Mouse (Mus musculus): ENCODE data around the gene Bmper.

Bmper gene

DNA sequence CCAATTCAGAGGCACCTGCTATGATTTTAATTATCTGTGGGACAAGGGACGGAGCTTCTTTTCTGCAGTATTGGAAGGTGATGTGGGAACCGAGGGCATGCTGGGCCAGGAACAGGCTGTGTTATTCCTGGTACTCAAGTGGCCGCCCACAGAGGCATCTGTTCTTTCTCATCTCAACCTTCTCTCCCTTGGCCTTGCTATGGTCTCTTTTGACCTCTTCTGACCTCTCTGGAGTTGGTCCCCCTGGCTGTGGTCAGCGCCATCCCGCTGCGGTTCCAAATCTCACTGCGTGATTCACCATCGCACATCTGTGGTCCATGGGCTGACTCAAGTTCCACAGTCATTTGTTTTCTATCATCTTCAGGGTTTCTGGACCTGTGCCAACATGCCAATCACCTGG, 77.5 kb downstream of the Bmper start:
- no peak for DNase-seq (ENCODE audit: low read depth, low spot score)

DNA sequence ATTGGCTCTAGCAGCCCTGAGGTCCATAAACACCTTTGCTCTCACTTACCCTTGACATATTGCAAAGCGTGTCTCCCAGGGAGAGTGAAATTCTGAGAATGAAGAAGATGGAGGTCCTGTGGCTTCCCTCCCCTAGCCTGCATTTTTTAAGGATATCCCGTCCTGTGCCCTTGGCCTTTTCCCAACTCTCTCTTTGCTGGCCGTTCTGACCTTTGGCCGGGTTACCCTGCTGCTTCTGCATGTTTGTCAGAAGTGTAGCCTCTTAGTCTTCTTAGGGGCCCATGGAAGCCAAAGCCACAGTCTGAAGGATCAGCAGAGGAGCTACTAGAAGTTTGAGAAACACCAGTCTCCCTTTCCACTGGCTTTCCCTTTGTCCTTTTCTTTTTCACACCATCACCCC, 82.8 kb downstream of the Bmper start:
- DNase-seq (ENCODE audit: low read depth, low spot score): no peak

DNA sequence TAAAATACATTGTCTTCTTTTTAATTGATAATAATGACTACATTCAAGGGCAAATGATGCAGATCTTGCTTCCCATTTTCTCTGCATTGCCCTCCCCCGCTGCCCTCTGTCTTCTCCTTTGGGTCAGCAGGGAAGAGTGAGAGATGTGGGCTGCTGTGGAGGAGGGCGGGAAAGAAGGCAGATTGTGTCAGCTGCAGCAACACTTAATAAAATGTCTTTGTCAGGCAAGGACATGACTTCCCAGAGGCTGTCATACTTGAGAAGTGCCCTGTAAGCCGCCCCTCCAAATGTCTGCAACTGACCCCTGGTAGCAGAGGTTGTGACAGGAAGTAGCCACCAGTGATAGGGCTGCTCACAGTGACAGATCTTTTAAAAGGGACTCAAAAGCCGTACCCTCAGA, 83.3 kb downstream of the Bmper start:
- no peak for DNase-seq (ENCODE audit: low read depth, low spot score)

DNA sequence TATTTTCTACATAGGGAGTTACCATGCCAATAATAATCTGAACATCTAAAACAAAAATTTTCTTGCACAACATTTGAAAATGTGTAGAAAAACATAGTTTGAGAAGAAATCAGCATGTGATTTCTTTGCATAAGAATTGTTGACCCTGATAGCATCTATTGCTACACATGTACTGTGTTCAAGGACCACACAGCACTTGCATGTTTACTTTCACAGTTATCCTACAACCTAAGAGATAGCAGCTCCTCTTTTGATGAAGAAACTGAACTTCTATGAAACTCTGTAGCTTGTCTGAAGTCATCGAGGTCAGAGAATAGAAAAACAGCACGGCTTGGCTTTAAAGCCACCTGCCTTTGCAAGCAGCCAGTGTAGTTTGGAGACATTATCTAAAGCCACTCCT, 85.0 kb downstream of the Bmper start:
- DNase-seq (ENCODE audit: low read depth, low spot score): no peak

DNA sequence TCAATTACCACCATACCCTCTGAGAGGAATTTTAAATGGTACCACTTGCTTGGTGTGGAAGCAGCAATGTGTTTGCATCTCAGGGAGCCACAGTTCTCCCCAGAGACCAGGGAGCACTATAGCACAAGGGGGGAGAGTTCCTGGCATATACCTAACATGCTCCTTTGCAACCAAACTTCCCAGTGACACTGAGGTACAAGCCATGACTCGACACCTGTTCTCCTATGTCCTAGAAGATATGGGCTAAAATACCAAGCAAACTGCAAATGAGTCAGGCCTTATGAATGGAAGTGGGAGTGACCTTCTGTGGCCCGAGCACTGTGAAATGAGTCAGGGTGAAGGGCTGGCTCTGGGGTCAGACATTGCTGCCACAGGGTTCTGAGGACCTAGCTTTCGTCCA, 88.1 kb downstream of the Bmper start:
- DNase-seq (ENCODE audit: low read depth, low spot score): no peak

DNA sequence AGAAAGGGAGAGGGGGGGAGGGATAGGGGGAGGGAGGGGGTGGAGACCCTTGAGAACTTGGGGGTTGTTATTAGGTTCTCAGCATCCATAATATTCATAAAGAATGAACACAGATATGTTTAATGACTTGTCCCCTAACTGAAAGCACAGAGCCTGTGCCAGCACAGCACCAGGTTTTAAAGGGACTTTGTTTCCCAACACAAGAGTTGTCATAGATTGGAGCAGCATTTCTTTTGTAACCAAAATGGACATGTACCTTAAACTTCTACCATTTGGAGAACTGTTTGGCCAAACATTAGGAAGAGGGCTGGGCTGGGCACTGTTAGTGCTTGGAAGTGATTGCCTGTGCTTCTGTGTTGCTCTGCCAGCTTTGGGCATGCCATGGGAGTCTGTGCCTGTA, 89.1 kb downstream of the Bmper start:
- no peak for DNase-seq (ENCODE audit: low read depth, low spot score)

DNA sequence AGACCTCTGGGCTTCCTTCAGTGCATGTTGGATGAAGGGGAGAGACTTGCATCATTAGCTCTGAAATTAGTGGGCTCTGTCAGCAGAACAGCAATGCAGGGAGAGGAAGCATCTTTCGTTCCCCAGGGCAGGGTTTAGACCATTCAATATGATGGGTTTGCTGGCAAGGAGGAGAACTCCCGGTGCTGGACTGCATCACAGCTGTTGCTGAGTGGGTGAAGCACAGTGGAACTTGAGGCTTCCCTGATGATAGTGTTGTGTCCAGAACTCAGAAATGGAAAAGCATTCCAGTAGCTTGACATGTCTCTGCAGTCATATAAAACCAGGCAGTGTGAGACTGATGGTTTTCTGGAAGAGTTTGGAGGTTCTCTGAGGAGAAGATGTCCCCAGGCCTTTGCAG, 90.0 kb downstream of the Bmper start:
- DNase-seq (ENCODE audit: low read depth, low spot score): no peak

DNA sequence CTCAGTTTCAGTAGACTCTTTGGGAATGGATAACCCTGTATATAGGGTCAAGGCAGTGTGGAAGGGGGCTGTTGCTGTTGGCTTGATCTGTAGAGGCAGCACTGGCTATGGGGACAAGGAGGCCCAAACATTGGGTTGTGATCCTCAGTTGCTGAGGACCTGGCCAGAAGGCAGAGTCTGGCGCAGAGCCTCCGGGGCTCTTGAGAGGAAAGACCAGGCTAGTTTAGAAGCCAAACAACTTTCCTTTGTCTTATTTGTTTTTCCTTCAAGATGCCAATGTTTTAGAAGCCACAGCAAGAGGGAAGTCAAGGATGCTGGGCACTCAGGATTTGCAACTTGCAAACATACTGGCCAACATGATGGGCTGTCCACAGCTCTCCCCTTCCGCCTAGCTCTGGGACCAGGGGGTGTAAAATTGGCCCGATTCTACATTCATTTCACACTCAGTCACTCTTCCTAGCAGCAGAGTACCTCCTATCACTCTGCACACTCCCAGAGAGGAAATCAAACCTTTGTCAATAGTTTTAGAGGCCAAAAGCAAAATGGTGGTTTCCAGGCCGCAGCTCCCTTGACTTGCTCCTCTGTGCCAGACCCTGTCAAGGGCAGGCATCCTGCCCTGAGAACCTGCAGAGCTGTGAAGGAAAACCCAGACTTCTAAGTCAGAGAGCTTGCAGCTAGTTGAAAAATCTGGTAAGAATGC, 92.9 kb downstream of the Bmper start:
- no peak for DNase-seq (ENCODE audit: low read depth, low spot score)

DNA sequence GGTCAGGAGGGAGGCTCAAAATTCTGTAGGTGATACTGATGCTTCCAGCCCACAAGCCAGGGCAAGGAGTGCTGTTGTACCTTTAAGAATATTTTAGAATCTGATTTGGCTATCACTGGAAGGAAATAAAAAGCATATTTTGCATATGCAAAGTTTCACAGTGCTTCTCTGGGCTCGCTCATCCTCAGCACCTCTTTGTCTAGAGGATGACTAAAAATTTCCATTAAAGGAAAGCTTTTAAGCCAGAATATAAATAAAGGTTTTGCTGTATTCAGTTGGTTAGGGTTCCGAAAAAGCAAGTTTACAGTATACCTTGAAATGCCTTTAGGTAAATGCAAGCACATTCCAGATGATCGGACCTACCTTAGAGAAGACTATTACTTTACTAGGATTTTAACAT, 105.0 kb downstream of the Bmper start:
- no peak for DNase-seq (ENCODE audit: low read depth, low spot score)

DNA sequence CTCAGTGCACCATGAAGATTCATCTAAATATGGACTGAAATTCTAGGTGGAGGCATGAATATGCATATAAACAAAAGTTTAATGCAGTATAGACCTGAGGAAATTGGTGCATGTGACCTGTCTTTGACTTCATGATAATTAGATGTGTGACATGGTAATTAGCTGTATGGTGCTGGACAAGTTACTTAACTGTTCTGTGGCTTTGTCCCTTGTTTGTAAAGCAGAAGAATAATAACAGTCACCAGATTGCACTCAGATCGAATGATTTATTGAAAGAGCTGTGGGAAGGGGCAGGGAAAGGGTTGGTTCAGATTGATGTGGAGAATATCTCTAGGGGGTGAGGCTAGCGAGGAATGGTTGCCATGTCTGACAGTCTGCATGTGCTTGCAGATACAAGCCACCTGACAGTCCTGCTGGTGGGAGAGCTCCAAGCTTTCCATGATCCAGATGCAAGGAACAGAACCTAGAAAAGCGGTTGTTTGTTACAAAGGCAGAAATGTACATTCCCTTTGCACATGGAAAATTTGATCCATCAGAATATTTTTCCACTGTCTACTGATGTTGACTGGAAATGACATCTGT, 110.3 kb downstream of the Bmper start:
- no peak for DNase-seq (ENCODE audit: low read depth, low spot score)

DNA sequence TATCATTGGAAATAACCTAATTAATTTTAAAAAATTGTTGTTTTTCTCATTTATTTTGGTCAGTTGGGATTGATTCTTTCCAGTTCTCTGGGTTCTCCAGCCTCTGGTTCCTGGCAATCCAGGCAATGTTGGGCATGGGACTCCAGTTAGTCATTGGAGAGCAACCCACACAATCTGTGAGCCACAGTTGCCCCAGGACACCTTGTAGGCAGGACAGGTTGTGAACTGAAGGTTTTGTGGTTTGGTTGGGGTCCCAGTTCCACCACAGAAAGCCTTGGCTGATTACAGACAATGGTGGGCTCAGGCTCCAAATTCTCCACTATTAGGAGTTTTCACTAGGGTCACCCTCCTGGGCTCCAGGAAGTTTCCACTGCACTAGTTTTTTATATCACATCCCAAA, 117.7 kb downstream of the Bmper start:
- no peak for DNase-seq (ENCODE audit: low read depth, low spot score)

DNA sequence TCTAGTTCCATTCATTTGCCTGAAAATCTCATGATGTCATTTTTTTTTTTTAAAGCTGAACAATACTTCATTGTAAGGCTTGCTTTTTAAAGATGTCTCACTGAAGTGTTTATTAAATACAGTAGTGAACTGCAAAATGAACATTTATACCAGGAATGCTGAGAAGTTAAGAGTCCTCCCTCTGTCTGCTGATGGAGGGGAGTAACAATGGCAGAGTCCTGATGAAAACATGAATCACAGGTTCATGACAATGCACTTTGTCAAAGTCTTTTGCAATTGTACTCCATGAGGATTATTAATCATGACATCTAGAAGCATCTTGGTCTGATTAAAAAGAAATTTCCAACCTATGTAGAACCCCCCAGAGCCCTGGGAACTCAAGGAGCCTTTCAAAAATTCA, 118.4 kb downstream of the Bmper start:
- DNase-seq (ENCODE audit: low read depth, low spot score): no peak

DNA sequence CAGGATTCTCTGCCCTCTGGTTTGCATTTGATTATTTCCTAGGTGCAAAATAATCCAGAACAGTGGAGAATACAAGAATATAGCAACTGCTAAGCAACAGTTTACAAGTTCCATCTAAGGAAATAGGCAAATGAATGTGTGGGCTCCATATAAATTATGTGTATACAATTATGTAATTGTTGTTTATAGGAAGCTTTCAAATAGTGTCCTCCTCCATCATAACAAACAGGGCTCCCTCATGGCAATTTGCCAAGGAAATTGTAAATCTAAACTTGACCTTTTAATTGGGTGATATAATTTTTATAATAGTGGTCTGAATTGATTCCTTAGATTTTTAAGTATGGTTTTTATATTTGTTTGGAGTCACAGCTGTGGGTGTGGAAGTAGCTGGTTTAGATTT, 121.5 kb downstream of the Bmper start:
- DNase-seq (ENCODE audit: low read depth, low spot score): no peak

DNA sequence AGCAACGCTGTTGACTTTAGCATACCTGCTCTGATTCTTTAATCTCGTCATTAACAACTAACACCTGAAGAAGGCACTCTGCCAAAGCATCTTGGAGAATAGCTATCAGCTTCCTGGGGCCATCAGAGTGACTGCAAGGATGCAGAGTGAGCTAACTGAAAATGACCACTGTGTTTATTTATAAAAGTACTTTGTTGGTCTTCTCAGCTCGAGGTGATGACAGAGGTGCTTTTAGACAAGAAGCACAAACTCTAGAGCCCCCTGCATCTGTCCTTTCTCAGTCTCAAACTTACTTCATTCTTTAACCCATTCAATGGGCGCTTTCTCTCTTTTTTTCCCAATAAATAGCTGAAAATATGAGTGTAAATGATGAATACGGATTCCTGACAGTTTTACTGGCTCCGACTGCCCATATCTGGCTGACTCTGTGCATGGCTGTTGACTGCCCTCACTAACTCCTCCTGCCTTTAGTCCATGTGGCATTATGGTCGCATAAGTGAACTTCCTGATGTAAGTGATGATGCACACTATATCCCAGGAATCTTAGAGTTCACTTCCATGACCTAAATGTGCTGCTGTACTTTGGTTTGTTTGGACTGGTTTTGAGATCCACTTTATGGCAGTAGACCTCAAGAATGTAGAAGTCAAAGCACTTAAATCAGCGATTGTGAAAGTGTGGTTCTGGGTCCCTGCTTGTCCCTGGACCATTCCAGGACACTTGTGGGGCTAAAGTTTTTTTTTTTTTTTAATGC, 122.4 kb downstream of the Bmper start:
- DNase-seq (ENCODE audit: low read depth, low spot score): no peak

DNA sequence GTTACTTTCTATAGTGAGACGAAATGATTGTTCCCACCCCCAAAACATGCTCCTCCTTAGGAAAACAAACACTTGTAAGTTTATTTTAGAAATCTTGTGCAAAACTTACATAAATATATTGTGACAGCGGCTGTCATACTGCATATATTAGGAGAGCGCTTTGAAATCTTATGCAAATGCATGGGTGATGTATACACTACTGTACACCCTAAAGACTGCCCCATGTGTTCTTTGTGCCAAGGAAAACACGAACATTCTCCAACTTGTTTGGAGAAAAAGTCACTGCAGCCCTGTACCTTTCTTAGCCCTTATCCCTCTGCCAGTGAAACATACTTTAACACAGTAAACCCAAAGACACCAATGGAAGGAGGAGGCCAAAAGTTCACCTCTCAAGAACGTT, 126.7 kb downstream of the Bmper start:
- no peak for DNase-seq (ENCODE audit: low read depth, low spot score)

DNA sequence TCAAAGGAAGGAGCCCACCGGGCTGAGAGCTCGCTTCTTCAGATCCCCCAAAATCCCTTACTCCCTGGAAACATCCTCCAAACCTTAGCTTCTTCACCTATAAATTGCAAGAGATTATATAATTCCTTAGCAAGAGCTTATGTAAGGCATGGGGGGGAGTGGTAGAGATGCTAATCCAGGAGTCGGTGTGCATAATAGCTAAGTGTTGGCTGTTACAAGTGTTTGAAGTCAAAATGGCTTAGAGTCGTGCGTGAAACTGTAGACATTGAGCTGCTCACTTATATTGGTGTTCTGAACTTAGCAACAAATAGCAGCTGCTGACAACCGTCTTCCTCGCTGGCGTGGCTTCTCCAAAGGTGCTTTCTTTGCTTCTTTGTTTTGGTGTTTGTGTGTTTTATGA, 128.5 kb downstream of the Bmper start:
- DNase-seq (ENCODE audit: low read depth, low spot score): no peak

DNA sequence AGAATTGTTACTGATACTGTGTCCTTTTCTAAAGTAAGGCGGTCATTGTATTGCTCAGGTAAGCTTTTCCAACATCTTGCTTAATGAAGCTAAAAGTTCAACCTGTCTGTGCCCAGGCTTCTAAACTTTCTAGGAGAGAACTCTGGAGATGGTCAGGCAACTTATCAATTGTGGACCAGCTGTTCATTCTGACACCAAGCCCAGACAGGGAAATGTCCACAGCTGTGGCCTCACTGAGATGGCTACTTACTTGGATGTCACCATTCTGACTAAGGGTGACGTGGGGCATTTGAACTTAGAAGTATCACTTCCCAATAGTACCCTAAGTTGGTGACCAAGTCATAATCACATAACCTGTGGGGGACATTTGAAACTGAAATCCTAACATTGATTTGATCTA, 129.5 kb downstream of the Bmper start:
- no peak for DNase-seq (ENCODE audit: low read depth, low spot score)

DNA sequence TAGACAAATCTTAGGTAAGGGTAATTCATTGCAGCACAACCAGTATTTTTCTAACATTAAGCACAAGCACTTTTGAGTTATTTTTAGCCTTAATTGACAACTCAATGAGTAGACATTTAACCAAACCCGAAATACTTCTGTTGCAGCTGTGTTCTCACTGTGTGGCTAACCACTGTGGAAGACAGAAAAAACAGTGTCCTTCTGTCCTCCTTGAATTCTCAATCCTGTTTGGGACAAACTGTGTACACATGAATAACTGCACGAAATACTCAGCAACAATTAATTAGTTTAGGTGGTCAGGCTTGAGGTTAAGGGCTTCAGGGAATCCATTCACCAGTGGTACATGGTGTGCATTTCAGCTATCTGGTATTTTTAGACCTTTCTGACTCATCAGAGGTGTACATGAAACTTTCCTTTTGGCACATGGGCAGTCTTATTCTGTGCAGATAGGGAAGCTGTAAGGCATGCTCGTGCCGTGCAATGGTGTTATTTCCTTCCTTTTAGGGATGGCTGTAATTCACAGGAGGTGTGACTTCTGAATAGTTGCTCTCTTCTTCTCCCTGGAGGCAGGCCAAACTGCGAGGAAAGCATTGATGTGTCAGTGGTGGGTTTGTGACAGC, 131.4 kb downstream of the Bmper start:
- DNase-seq (ENCODE audit: low read depth, low spot score): no peak

DNA sequence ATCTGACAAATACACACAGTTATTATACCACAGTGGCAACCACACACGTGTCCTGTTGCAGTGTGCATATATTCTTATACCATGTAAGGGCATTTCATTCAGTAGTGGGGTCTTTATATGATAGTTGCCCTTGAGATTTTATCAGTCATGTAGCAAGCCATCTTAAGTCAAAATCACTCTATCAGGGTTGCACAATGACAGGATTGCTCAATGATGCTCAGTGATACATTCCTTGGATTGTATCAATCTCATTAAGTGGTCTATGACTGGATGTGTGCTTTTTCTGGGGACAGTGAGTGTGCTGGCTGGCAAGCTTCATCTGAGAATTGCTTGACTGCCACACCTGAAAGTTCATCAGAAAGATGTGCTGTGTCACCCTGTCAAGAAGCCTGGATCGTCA, 135.2 kb downstream of the Bmper start:
- no peak for DNase-seq (ENCODE audit: low read depth, low spot score)

DNA sequence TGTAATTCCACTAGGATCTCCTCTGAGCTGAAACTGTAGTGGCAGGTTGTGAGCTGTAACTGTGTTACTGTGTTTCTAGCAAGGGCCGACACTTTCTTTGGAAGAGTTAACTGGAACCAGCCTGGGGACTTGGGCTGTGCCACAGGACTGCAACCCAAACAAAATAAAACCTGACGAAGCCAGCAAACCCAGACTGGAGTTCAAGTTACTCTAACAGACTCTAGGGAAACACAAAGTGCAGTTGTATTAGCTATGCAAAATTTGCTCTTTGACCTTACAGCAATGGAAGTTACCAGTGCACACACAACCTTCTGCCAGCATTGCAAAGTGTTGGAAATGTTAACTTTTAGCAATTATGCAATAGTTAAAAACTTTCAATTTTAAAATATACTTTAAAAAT, 140.3 kb downstream of the Bmper start:
- no peak for DNase-seq (ENCODE audit: low read depth, low spot score)

DNA sequence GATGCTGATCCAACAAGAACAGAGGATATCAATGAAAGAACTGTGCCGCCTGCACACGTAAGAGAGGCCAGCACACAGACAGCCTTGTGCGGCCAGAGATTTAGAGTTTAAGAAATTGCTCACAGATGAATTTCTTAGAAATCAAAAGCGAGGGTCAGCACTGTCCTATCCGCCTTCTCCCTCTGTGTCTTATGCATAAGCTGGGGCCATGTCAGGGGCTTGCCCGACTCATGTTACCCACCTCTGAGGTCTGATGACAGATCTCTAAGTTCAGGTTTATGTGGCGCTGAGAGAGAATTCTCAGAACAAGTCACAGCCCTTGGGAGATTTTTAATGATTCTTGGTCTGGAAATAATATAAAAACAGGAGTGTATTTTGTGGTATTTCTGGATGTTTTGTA, 140.7 kb downstream of the Bmper start:
- DNase-seq (ENCODE audit: low read depth, low spot score): no peak

DNA sequence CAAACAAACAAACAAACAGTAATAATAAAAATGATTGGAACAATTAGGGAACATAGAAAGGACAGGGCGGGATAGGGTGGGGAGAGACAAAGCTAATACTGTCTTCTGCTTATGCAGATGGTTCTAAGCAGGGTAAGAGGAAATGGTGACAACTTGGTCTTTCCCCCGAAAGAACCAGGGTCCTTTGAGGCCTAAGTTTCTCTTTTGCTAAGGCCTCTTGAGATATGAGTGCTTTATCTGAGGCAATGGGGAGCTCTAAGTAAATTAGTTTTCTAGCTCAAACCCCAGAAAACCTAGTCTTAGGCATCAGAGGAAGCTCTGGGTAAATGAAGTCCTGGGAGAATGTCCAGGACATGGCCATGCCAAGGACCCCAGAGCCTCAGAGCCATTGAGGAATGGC, 141.2 kb downstream of the Bmper start:
- no peak for DNase-seq (ENCODE audit: low read depth, low spot score)

DNA sequence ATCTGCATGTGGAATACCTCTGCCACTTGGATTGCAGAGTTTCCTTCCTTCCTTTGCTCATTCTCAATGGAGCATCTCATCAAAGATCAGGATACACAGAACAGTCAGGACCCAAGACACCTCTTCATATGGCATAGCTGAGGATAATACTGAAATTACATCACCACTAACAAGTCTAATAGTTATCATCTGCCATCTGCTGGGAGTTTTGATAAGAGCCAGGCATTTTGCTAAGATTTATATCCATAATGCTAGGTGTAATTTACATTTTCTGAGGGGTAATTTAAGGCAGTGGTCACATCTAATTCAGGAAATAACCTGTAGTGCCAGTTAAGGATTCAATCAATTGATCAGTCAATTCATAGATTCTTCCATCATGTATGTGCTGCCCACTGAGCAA, 145.2 kb downstream of the Bmper start:
- no peak for DNase-seq (ENCODE audit: low read depth, low spot score)

All from c-Kit-negative CD71-positive TER-119-positive erythroid progenitor cells, embryonic 14.5 days (primary cell).